Mouse (Mus musculus) myocyte (in vitro differentiated cells): ENCODE results near the gene Fndc3a. TPM values are rescaled to one million over a fixed set of nuclear protein-coding genes. Genes with fewer than 3 reads are reported as not detected.

Source experiments
- H3K27me3 ChIP-seq: one replicate; pipeline ENCODE4 v1.6.1; 2011; ENCODE audit not compliant: control insufficient read depth, insufficient read depth, insufficient read length
- H3K36me3 ChIP-seq: one replicate; pipeline ENCODE4 v1.6.1; 2011; ENCODE audit not compliant: control insufficient read depth, insufficient read depth
- H3K4me2 ChIP-seq: one replicate; pipeline ENCODE4 v1.6.1; 2011; ENCODE audit warnings: low read depth, control low read depth
- H3K4me3 ChIP-seq: one replicate; pipeline ENCODE4 v1.5.1; 2011; ENCODE audit warnings: mild to moderate bottlenecking, control low read depth, moderate library complexity
- H3K79me2 ChIP-seq: one replicate; pipeline ENCODE4 v1.6.1; 2011; ENCODE audit not compliant: control insufficient read depth, insufficient read depth
- H3ac ChIP-seq: one replicate; pipeline ENCODE4 v1.6.1; 2011; ENCODE audit not compliant: control insufficient read depth, insufficient read length
- CEBPB ChIP-seq: IDR thresholded peaks from 2 replicates; pipeline ENCODE4 v1.6.1; 2011; ENCODE audit warnings: mild to moderate bottlenecking, moderate library complexity; ENCODE audit not compliant: poor library complexity, insufficient read depth, severe bottlenecking
- E2F4 ChIP-seq: IDR thresholded peaks from one replicate; pipeline ENCODE4 v1.6.1; 2011; ENCODE audit warnings: mild to moderate bottlenecking, control low read depth, moderate library complexity; ENCODE audit not compliant: insufficient read depth
- MAX ChIP-seq: IDR thresholded peaks from one replicate; pipeline ENCODE4 v1.6.1; 2011; ENCODE audit warnings: low read depth, mild to moderate bottlenecking, control low read depth
- MYOD1 ChIP-seq, 3 experiments: IDR thresholded peaks; one replicate each; pipeline ENCODE4 v1.6.1; 2011; ENCODE audit warnings: control low read depth in 2 of 3, low read depth in 2 of 3, mild to moderate bottlenecking in 2 of 3, moderate library complexity in 1 of 3; ENCODE audit not compliant: insufficient read length in 2 of 3, control insufficient read depth in 1 of 3
- MYOG ChIP-seq, 3 experiments: IDR thresholded peaks; one replicate each; pipeline ENCODE4 v1.6.1; 2011; ENCODE audit warnings: control low read depth in 2 of 3, low read depth in 2 of 3, mild to moderate bottlenecking in 2 of 3; ENCODE audit not compliant: insufficient read length in 2 of 3, control insufficient read depth in 1 of 3, insufficient read depth in 1 of 3
- POLR2A ChIP-seq: IDR thresholded peaks from one replicate; pipeline ENCODE4 v1.6.1; 2011; ENCODE audit warnings: low read depth, mild to moderate bottlenecking, control low read depth, moderate library complexity; ENCODE audit not compliant: insufficient read length
- POLR2AphosphoS2 ChIP-seq: IDR thresholded peaks from one replicate; pipeline ENCODE4 v1.6.1; 2011; ENCODE audit warnings: low read depth, control low read depth; ENCODE audit not compliant: insufficient read length
- REST ChIP-seq: IDR thresholded peaks from one replicate; pipeline ENCODE4 v1.6.1; 2011; ENCODE audit warnings: mild to moderate bottlenecking, control low read depth, moderate library complexity; ENCODE audit not compliant: insufficient read depth, insufficient read length
- SRF ChIP-seq: IDR thresholded peaks from one replicate; pipeline ENCODE4 v1.6.1; 2011; ENCODE audit warnings: low read depth; ENCODE audit not compliant: control insufficient read depth, insufficient read length
- TCF12 ChIP-seq: IDR thresholded peaks from one replicate; pipeline ENCODE4 v1.6.1; 2011; ENCODE audit warnings: mild to moderate bottlenecking, control low read depth; ENCODE audit not compliant: poor library complexity, insufficient read depth, severe bottlenecking
- TCF3 ChIP-seq: IDR thresholded peaks from one replicate; pipeline ENCODE4 v1.6.1; 2011; ENCODE audit warnings: low read depth, control low read depth; ENCODE audit not compliant: insufficient read length
- USF1 ChIP-seq: IDR thresholded peaks from one replicate; pipeline ENCODE4 v1.6.1; 2011; ENCODE audit warnings: low read depth, mild to moderate bottlenecking, control low read depth, moderate library complexity
- polyA plus RNA-seq: library from polyadenylated mRNA; unstranded; fragments of >200 nt; fragmentation: generic; extraction: Trizol; gene quantifications from one replicate; pipeline ENCODE4 v1.2.1, GENCODE M21; 2012; ENCODE audit warnings: missing spikeins

Fndc3a gene
- polyA plus RNA-seq, 1 experiment, result 7.2 TPM

DNA sequence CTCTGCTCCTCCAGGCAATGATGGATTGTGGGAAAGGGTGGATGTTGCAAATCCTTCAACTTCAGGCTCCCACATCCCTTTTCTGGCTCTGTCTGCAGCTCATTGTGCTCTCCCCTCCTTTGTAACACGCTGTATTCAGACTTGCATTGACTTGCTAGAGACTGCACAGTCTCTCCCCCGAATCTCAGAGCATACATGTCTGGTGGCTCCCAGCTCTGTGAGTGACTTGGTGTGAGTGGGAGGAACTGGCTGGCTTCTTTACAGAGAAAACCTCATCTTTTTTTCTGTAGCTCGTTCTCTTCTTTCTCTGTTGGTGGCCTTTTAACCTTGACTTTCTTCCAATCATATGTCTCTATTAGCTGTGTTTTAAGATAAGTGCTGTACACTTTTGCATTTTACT is 16.1 kb upstream of the Fndc3a start:
- no peak overlapping the region for H3K4me3 ChIP-seq
- H3K27me3 ChIP-seq, result no peaks in the 10 kb centered on the region
- H3ac ChIP-seq, result no peak overlapping the region
- H3K36me3 ChIP-seq, result no peaks in the 10 kb centered on the region
- H3K4me2 ChIP-seq, result no peak overlapping the region
- TF ChIP-seq POLR2AphosphoS2, result no peak
- no peak for TF ChIP-seq POLR2A
- no peak for TF ChIP-seq CEBPB
- no peak for TF ChIP-seq E2F4
- TF ChIP-seq MAX, result no peak
- no peak for TF ChIP-seq TCF3
- TF ChIP-seq SRF, result no peak
- TF ChIP-seq TCF12, result no peak
- TF ChIP-seq USF1, result no peak
- no peak for TF ChIP-seq MYOD1 (IDR thresholded peaks at IDR 0.05; ENCODE audit: control insufficient read depth in 1 of 3, insufficient read length in 2 of 3, low read depth in 2 of 3)
- TF ChIP-seq MYOG (IDR thresholded peaks at IDR 0.05; ENCODE audit: control insufficient read depth in 1 of 3, insufficient read depth in 1 of 3, insufficient read length in 2 of 3, low read depth in 2 of 3), result no peak
- no peak for TF ChIP-seq REST
- H3K79me2 ChIP-seq, result no peaks in the 10 kb centered on the region

DNA sequence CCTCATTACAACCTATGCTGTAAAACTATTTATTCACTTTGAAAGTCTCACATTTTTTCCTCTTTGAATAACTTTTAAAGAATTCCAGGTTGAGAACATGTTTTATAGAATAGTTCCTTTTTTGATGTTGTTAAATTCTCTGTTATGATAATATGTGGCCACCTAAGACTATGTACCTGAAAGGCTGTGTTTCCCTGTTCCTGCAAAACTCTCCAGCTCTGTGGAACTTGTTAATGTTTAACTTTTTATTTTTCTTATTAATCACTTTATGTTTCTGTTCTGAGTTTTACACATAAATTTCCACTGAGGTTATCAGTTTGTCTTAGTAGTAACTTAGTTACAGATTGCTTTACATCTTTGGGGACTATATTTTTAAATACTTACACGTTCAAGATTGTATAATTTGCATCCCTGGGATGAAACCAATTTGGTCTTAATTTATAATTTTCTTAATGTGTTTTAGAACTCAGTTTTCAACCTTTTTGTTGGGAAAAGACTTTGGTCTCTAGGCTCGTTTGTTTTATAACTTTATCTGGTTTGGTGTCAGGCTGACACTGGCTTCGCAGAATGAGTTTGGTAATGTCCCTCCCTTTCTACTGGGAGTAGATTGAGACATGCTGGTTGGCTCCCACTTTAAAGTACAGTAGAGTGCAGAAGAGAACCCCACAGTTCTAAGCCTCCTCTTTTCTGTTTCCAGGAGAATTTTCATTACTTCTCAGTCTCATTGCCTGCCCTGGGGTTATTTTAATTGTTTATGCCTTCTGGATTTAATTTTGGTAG is 12.7 kb upstream of the Fndc3a start:
- Histone ChIP-seq H3K4me2 (no peak overlapping the region), H3ac (no peak overlapping the region), H3K27me3 (no peaks in the 10 kb centered on the region), H3K79me2 (no peaks in the 10 kb centered on the region), H3K36me3 (no peaks in the 10 kb centered on the region), H3K4me3 (no peak overlapping the region)
- TF ChIP-seq REST (no peak), POLR2A (no peak), TCF12 (no peak), MYOG (IDR thresholded peaks at IDR 0.05; ENCODE audit: control insufficient read depth in 1 of 3, insufficient read depth in 1 of 3, insufficient read length in 2 of 3, low read depth in 2 of 3) (no peak), CEBPB (no peak), POLR2AphosphoS2 (no peak), SRF (no peak), MYOD1 (IDR thresholded peaks at IDR 0.05; ENCODE audit: control insufficient read depth in 1 of 3, insufficient read length in 2 of 3, low read depth in 2 of 3) (no peak), E2F4 (no peak), USF1 (no peak), TCF3 (no peak), MAX (no peak)

DNA sequence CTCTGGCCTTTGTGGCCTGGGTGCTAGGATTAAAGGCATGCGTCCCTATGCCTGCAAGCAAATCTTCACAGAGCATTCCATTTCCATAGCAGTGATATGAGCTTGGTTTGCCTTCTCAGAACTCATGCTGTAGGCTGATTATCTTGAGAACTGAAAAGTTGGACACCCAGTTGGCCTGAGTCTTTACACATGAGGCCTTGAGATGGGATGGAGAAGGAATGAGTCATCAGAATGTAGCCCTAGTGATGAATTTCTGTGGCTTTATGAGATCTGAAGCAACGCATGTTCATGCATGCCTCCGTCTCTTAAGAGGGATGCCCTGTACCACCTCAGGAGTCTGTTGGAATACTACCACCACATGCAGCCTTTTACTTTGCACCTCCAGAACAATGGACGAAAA is 6.4 kb upstream of the Fndc3a start:
- H3K36me3 ChIP-seq, result no peaks in the 10 kb centered on the region
- H3K27me3 ChIP-seq, result no peaks in the 10 kb centered on the region
- no peak overlapping the region for H3K4me2 ChIP-seq
- H3K79me2 ChIP-seq, result no peaks in the 10 kb centered on the region
- no peak overlapping the region for H3ac ChIP-seq
- H3K4me3 ChIP-seq, result no peak overlapping the region
- no peak for TF ChIP-seq TCF12

DNA sequence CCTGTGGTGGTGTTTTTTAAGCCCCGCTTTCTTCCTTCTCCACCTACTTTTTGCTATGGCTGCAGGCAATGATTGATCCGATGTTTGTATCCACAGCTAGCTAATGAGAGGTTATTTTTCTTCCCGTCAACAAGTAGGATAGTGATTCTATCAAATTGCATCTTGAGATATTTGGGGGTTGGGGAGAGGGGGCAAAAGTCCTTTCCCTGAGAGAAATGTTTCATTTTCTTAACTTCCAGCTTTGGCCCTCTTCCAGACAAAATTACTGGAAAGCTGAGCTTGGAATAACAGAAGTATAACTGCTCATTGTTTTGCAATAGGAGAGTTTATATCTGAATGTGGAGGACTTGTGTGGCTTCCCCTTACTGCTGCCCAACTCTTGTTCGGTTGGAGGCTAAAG is 1.3 kb upstream of the Fndc3a start:
- no peak overlapping the region for H3ac ChIP-seq
- H3K36me3 ChIP-seq, result no peaks in the 10 kb centered on the region
- peaks cover 31% of the 10 kb centered on the region for H3K79me2 ChIP-seq
- peak overlapping the region; percentile 68 for H3K4me2 ChIP-seq
- no peaks in the 10 kb centered on the region for H3K27me3 ChIP-seq
- peak overlapping the region; percentile 82 for H3K4me3 ChIP-seq
- no peak for TF ChIP-seq SRF
- TF ChIP-seq MYOD1 (IDR thresholded peaks at IDR 0.05; ENCODE audit: control insufficient read depth in 1 of 3, insufficient read length in 2 of 3, low read depth in 2 of 3), result no peak
- TF ChIP-seq REST, result no peak
- no peak for TF ChIP-seq TCF3
- no peak for TF ChIP-seq E2F4
- TF ChIP-seq USF1, result no peak
- no peak for TF ChIP-seq MYOG (IDR thresholded peaks at IDR 0.05; ENCODE audit: control insufficient read depth in 1 of 3, insufficient read depth in 1 of 3, insufficient read length in 2 of 3, low read depth in 2 of 3)
- no peak for TF ChIP-seq TCF12
- no peak for TF ChIP-seq MAX
- no peak for TF ChIP-seq POLR2AphosphoS2
- no peak for TF ChIP-seq POLR2A
- no peak for TF ChIP-seq CEBPB

GRCm38 (mm10) chr14:72710341-72711027 is 681 bp upstream of the Fndc3a start:
- H3K4me2 ChIP-seq, result peak overlapping the region; percentile 68
- H3K79me2 ChIP-seq, result peaks cover 37% of the 10 kb centered on the region
- peak overlapping the region; percentile 82 for H3K4me3 ChIP-seq
- no peaks in the 10 kb centered on the region for H3K36me3 ChIP-seq
- H3ac ChIP-seq, result peak overlapping the region; percentile 60
- H3K27me3 ChIP-seq, result no peaks in the 10 kb centered on the region
- no peak for TF ChIP-seq MYOG (IDR thresholded peaks at IDR 0.05; ENCODE audit: control insufficient read depth in 1 of 3, insufficient read depth in 1 of 3, insufficient read length in 2 of 3, low read depth in 2 of 3)
- TF ChIP-seq POLR2AphosphoS2, result peak; percentile 16
- peak; percentile 27 for TF ChIP-seq POLR2A
- no peak for TF ChIP-seq USF1
- TF ChIP-seq CEBPB, result no peak
- no peak for TF ChIP-seq REST
- TF ChIP-seq SRF, result no peak
- TF ChIP-seq TCF12, result no peak
- TF ChIP-seq MYOD1 (IDR thresholded peaks at IDR 0.05; ENCODE audit: control insufficient read depth in 1 of 3, insufficient read length in 2 of 3, low read depth in 2 of 3), result no peak
